Mouse (Mus musculus): ENCODE measurements around the gene Inip.

- TF ChIP-seq CTCF (IDR thresholded peaks at IDR 0.05; ENCODE audit: extremely low read depth, insufficient read length, insufficient replicate concordance, low read depth, low read length) (no peak), POLR2A (IDR thresholded peaks at IDR 0.05; ENCODE audit: low read depth, low read length) (no peak)
Observed at GRCm38 (mm10) chr4:59800181-59800580, 1.2 kb downstream of the Inip start.

All from small intestine, adult 2 months (tissue).